Mouse (Mus musculus): ENCODE data around the gene Zfp638.

DNA sequence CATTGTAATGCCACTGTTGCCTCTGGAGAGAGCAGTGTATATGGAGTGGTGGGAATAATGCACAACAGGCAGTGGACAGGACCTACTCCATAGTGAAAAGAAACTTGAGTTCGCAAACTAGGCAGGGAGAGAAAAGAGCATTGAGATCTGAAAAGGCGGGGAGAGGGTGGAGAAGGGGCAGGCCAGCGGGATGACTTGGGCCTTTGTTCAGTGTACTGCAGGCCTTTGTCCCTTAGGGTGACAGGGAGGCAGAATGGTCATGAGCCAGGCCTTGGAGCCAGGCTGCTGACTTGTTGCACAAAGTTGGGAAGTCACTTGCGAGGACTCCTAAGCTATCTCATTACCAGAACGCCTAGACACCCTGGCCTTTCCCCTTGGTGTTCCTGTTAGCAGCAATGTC, 9.4 kb upstream of the Zfp638 start:
- TF ChIP-seq CTCF (IDR thresholded peaks at IDR 0.05; ENCODE audit: low read depth), result no peak
- no peak for TF ChIP-seq EP300 (IDR thresholded peaks at IDR 0.05; ENCODE audit: low read depth)
